Mouse (Mus musculus): ENCODE measurements around the gene Dennd5a. TPM values are rescaled to one million over a fixed set of nuclear protein-coding genes. Genes with fewer than 3 reads are reported as not detected.

Dennd5a gene
- polyA plus RNA-seq, 1 experiment from 2014 or later, result 50.3 TPM

- H3K4me3 ChIP-seq, result no peak overlapping the region
- no peak for ATAC-seq (ENCODE audit: insufficient number of reproducible peaks, low FRiP score)
- no peak overlapping the region for H3K27ac ChIP-seq (ENCODE audit: poor library complexity, severe bottlenecking)
- H3K4me2 ChIP-seq, result no peak overlapping the region
- no peak overlapping the region for H3K9ac ChIP-seq
- H3K4me1 ChIP-seq (replicated peaks), result peaks cover 15% of the 10 kb centered on the region
- no peaks in the 10 kb centered on the region for H3K36me3 ChIP-seq
- no peaks in the 10 kb centered on the region for H3K9me3 ChIP-seq (replicated peaks)
- WGBS, result 70% methylated on average over 4 of the region's 4 CpGs
- no peaks in the 10 kb centered on the region for H3K27me3 ChIP-seq (replicated peaks)
These were observed 2.3 kb upstream of the Dennd5a start for GRCm38 (mm10) chr7:109962596-109962995.

GRCm38 (mm10) chr7:109961570-109961969 lies 1.3 kb upstream of the Dennd5a start:
- Histone ChIP-seq H3K4me3 (no peak overlapping the region), H3K4me1 (replicated peaks) (peaks cover 17% of the 10 kb centered on the region), H3K36me3 (no peaks in the 10 kb centered on the region), H3K9me3 (replicated peaks) (no peaks in the 10 kb centered on the region), H3K27me3 (replicated peaks) (no peaks in the 10 kb centered on the region), H3K27ac (ENCODE audit: poor library complexity, severe bottlenecking) (no peak overlapping the region), H3K9ac (no peak overlapping the region), H3K4me2 (no peak overlapping the region)
- no peak for ATAC-seq (ENCODE audit: insufficient number of reproducible peaks, low FRiP score)
- 69% methylated on average over 2 of the region's 2 CpGs for WGBS

GRCm38 (mm10) chr7:109960613-109961154 lies 414 bp upstream of the Dennd5a start:
- Histone ChIP-seq H3K9ac (peak overlapping the region; percentile 93), H3K27me3 (replicated peaks) (no peaks in the 10 kb centered on the region), H3K27ac (ENCODE audit: poor library complexity, severe bottlenecking) (peak overlapping the region; percentile 88), H3K9me3 (replicated peaks) (no peaks in the 10 kb centered on the region), H3K36me3 (no peaks in the 10 kb centered on the region), H3K4me1 (replicated peaks) (peaks cover 17% of the 10 kb centered on the region), H3K4me3 (peak overlapping the region; percentile 82), H3K4me2 (peak overlapping the region; percentile 74)
- WGBS, result 10% methylated on average over 13 of the region's 13 CpGs
- no peak; the same call in 1 of the 2 replicates for ATAC-seq (ENCODE audit: insufficient number of reproducible peaks, low FRiP score)

GRCm38 (mm10) chr7:109958843-109959715 lies 1.2 kb downstream of the Dennd5a start:
- ATAC-seq (ENCODE audit: insufficient number of reproducible peaks, low FRiP score), result peak; percentile 15; the same call in 1 of the 2 replicates
- 4% methylated on average over 18 of the region's 18 CpGs for WGBS

GRCm38 (mm10) chr7:109957996-109958789 lies 2.1 kb downstream of the Dennd5a start:
- Histone ChIP-seq H3K27me3 (replicated peaks) (no peaks in the 10 kb centered on the region), H3K9me3 (replicated peaks) (no peaks in the 10 kb centered on the region), H3K4me3 (peak overlapping the region; percentile 82), H3K27ac (ENCODE audit: poor library complexity, severe bottlenecking) (peak overlapping the region; percentile 88), H3K4me1 (replicated peaks) (peaks cover 34% of the 10 kb centered on the region), H3K4me2 (peak overlapping the region; percentile 74), H3K36me3 (no peaks in the 10 kb centered on the region), H3K9ac (peak overlapping the region; percentile 93)
- 58% methylated on average over 8 of the region's 8 CpGs for WGBS
- no peak for ATAC-seq (ENCODE audit: insufficient number of reproducible peaks, low FRiP score)

More at GRCm38 (mm10) chr7:109958843-109959715, 1.2 kb downstream of the Dennd5a start:
- H3K9ac ChIP-seq, result peak overlapping the region; percentile 93
- H3K27ac ChIP-seq (ENCODE audit: poor library complexity, severe bottlenecking), result peak overlapping the region; percentile 88
- no peaks in the 10 kb centered on the region for H3K36me3 ChIP-seq
- peaks cover 30% of the 10 kb centered on the region for H3K4me1 ChIP-seq (replicated peaks)
- H3K4me3 ChIP-seq, result peak overlapping the region; percentile 82
- H3K9me3 ChIP-seq (replicated peaks), result no peaks in the 10 kb centered on the region
- peak overlapping the region; percentile 74 for H3K4me2 ChIP-seq
- no peaks in the 10 kb centered on the region for H3K27me3 ChIP-seq (replicated peaks)

- no peak overlapping the region for H3K4me3 ChIP-seq
- H3K9me3 ChIP-seq (replicated peaks), result no peaks in the 10 kb centered on the region
- H3K4me2 ChIP-seq, result no peak overlapping the region
- peaks cover 42% of the 10 kb centered on the region for H3K4me1 ChIP-seq (replicated peaks)
- 52% methylated on average over 6 of the region's 6 CpGs for WGBS
- no peaks in the 10 kb centered on the region for H3K36me3 ChIP-seq
- ATAC-seq (ENCODE audit: insufficient number of reproducible peaks, low FRiP score), result no peak
- no peak overlapping the region for H3K27ac ChIP-seq (ENCODE audit: poor library complexity, severe bottlenecking)
- H3K9ac ChIP-seq, result peak overlapping the region; percentile 33; the same call in 1 of the 2 replicates
- H3K27me3 ChIP-seq (replicated peaks), result no peaks in the 10 kb centered on the region
These were observed 5.5 kb downstream of the Dennd5a start for GRCm38 (mm10) chr7:109954622-109955401.

- H3K9ac ChIP-seq, result no peak overlapping the region
- H3K27ac ChIP-seq (ENCODE audit: poor library complexity, severe bottlenecking), result no peak overlapping the region
- no peak overlapping the region for H3K4me3 ChIP-seq
- no peaks in the 10 kb centered on the region for H3K9me3 ChIP-seq (replicated peaks)
- peaks cover 41% of the 10 kb centered on the region for H3K4me1 ChIP-seq (replicated peaks)
- no peaks in the 10 kb centered on the region for H3K36me3 ChIP-seq
- no peak for ATAC-seq (ENCODE audit: insufficient number of reproducible peaks, low FRiP score)
- 73% methylated on average over 4 of the region's 4 CpGs for WGBS
- H3K4me2 ChIP-seq, result no peak overlapping the region
- no peaks in the 10 kb centered on the region for H3K27me3 ChIP-seq (replicated peaks)
These were observed 9.0 kb downstream of the Dennd5a start for GRCm38 (mm10) chr7:109951297-109951696.

GRCm38 (mm10) chr7:109944421-109945034 lies 15.7 kb downstream of the Dennd5a start:
- Histone ChIP-seq H3K9me3 (replicated peaks) (no peaks in the 10 kb centered on the region), H3K4me2 (peak overlapping the region; percentile 49; the same call in 1 of the 2 replicates), H3K9ac (no peak overlapping the region), H3K4me3 (no peak overlapping the region), H3K36me3 (no peaks in the 10 kb centered on the region), H3K27me3 (replicated peaks) (no peaks in the 10 kb centered on the region), H3K27ac (ENCODE audit: poor library complexity, severe bottlenecking) (peak overlapping the region; percentile 72), H3K4me1 (replicated peaks) (peaks cover 35% of the 10 kb centered on the region)
- ATAC-seq (ENCODE audit: insufficient number of reproducible peaks, low FRiP score), result no peak
- WGBS, result 43% methylated on average over 6 of the region's 6 CpGs

GRCm38 (mm10) chr7:109929628-109930027 lies 30.6 kb downstream of the Dennd5a start:
- Histone ChIP-seq H3K9me3 (replicated peaks) (no peaks in the 10 kb centered on the region), H3K27me3 (replicated peaks) (no peaks in the 10 kb centered on the region), H3K36me3 (peaks cover 71% of the 10 kb centered on the region), H3K4me2 (no peak overlapping the region), H3K4me3 (no peak overlapping the region), H3K9ac (no peak overlapping the region), H3K27ac (ENCODE audit: poor library complexity, severe bottlenecking) (no peak overlapping the region), H3K4me1 (replicated peaks) (peaks cover 8% of the 10 kb centered on the region)
- ATAC-seq (ENCODE audit: insufficient number of reproducible peaks, low FRiP score), result no peak

GRCm38 (mm10) chr7:109928365-109928764 lies 31.9 kb downstream of the Dennd5a start:
- no peak overlapping the region for H3K4me3 ChIP-seq
- H3K27ac ChIP-seq (ENCODE audit: poor library complexity, severe bottlenecking), result no peak overlapping the region
- H3K9ac ChIP-seq, result no peak overlapping the region
- no peaks in the 10 kb centered on the region for H3K9me3 ChIP-seq (replicated peaks)
- no peaks in the 10 kb centered on the region for H3K27me3 ChIP-seq (replicated peaks)
- 86% methylated on average over 6 of the region's 6 CpGs for WGBS
- H3K4me2 ChIP-seq, result no peak overlapping the region
- no peak for ATAC-seq (ENCODE audit: insufficient number of reproducible peaks, low FRiP score)
- H3K4me1 ChIP-seq (replicated peaks), result peaks cover 18% of the 10 kb centered on the region
- H3K36me3 ChIP-seq, result peaks cover 64% of the 10 kb centered on the region
